Mouse (Mus musculus) CH12F3 (cell line): ENCODE results near the gene Zfp472.

Experiments
- in situ Hi-C: fragments of 300-500 bp; cut with MboI; formaldehyde crosslinking; loops from 2 replicates; pipeline ENCODE4 v1.14.3; 2020; ENCODE audit warnings: low sequenced_read_pairs

Zfp472 gene

GRCm38 (mm10) chr17:32965623-32966290 is at the start of gene Zfp472:
Gene Zfp472, plus strand, starts transcription at chr17:32965814.
- in situ Hi-C loops, result no loop called here

GRCm38 (mm10) chr17:32916075-32916474 is 49.5 kb upstream of the Zfp472 start:
- in situ Hi-C loops, result no loop called here

- in situ Hi-C loops, result no loop called here
Observed at GRCm38 (mm10) chr17:32917131-32917530, 48.5 kb upstream of the Zfp472 start, which contains the start of gene Cyp4f14. Gene Cyp4f14, minus strand, starts transcription at chr17:32917342.

- in situ Hi-C loops, result no loop called here
Observed at GRCm38 (mm10) chr17:32919123-32919522, 46.5 kb upstream of the Zfp472 start.

GRCm38 (mm10) chr17:32923681-32924080 is 41.9 kb upstream of the Zfp472 start:
- in situ Hi-C loops, result no loop called here

GRCm38 (mm10) chr17:32924658-32925312 is 40.8 kb upstream of the Zfp472 start:
- in situ Hi-C loops, result no loop called here

GRCm38 (mm10) chr17:32927803-32928202 is 37.8 kb upstream of the Zfp472 start:
- in situ Hi-C loops, result no loop called here

GRCm38 (mm10) chr17:32939831-32940230 is 25.8 kb upstream of the Zfp472 start:
- in situ Hi-C loops, result no loop called here

GRCm38 (mm10) chr17:32943661-32944060 is 22.0 kb upstream of the Zfp472 start:
- in situ Hi-C loops, result no loop called here

- in situ Hi-C loops, result no loop called here
Observed at GRCm38 (mm10) chr17:32944402-32945035, 21.1 kb upstream of the Zfp472 start.

- in situ Hi-C loops, result no loop called here
Observed at GRCm38 (mm10) chr17:32946716-32947115, 18.9 kb upstream of the Zfp472 start.

GRCm38 (mm10) chr17:32947215-32947914 is 18.2 kb upstream of the Zfp472 start, which contains the start of gene Cyp4f13:
Gene Cyp4f13, minus strand, starts transcription at chr17:32947402.
- in situ Hi-C loops, result no loop called here

- in situ Hi-C loops, result no loop called here
Observed at GRCm38 (mm10) chr17:32950136-32950535, 15.5 kb upstream of the Zfp472 start.

GRCm38 (mm10) chr17:32951006-32951405 is 14.6 kb upstream of the Zfp472 start:
- in situ Hi-C loops, result no loop called here

- in situ Hi-C loops, result no loop called here
Observed at GRCm38 (mm10) chr17:32951441-32951840, 14.2 kb upstream of the Zfp472 start.

- in situ Hi-C loops, result no loop called here
Observed at GRCm38 (mm10) chr17:32965253-32965622, 376 bp upstream of the Zfp472 start.

- in situ Hi-C loops, result no loop called here
Observed at GRCm38 (mm10) chr17:32981361-32981760, 15.7 kb downstream of the Zfp472 start.

- in situ Hi-C loops, result no loop called here
Observed at GRCm38 (mm10) chr17:32986301-32986700, 20.7 kb downstream of the Zfp472 start.

- in situ Hi-C loops, result no loop called here
Observed at GRCm38 (mm10) chr17:32991965-32992698, 26.5 kb downstream of the Zfp472 start.

- in situ Hi-C loops, result no loop called here
Observed at GRCm38 (mm10) chr17:32992699-32993474, 27.3 kb downstream of the Zfp472 start, which contains the start of gene Zfp952. Gene Zfp952, plus strand, starts transcription at chr17:32993129.
